Mouse (Mus musculus): ENCODE data around the gene Dennd4b. TPM values are rescaled to one million over a fixed set of nuclear protein-coding genes. Genes with fewer than 3 reads are reported as not detected.

Gene Dennd4b
- total RNA-seq, 2 experiments from 2014 or later: 31.9 to 33.4 TPM

DNA sequence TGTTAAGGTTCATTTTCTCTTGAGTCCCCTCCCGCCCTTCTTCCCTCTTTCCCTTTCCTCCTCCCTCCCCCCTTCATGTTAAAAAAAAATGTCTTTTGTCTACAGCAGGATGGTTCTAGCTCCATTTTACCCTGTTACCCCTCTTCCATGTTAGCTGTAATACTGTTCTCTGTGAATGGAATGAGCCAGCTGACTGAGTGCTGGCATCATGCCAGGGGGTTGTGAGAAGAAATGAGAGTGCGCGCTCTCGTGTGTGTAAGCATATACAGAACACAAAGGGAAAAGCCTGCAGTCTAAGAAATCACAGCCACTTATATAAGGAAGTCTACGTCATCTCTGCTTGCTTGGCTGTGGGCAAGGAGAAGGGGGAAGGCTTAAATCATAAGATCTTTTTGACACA is 58.1 kb downstream of the Dennd4b start:
- peak; percentile 4 for DNase-seq (ENCODE audit: low spot score)
- intact Hi-C loops (cut with DNase I): no loop called here

Small RNA genes within 50 kb of the gene (microRNA-seq; reads per million reads assigned to microRNA genes)
- gene Mir7012: not detected

Other genes starting within 250 kb of the Dennd4b start
- gene 4933434E20Rik, start 213.5 kb upstream of the Dennd4b start, total RNA-seq (2021): 10 to 100 TPM; 71.4 to 79.5 TPM
- 100 to 1,000 TPM; 113 to 123 TPM for gene Ubap2l, start 212.6 kb upstream of the Dennd4b start, total RNA-seq (2021)
- gene Tpm3, start 192.5 kb upstream of the Dennd4b start, total RNA-seq (2021): 10 to 100 TPM; 46.8 to 51.5 TPM
- under 1 TPM; 0.08 TPM for gene Nup210l, start 161.1 kb upstream of the Dennd4b start, total RNA-seq (2021)
- 1,000 to 10,000 TPM in 1 of 2 experiments, 100 to 1,000 TPM in 1; 993 to 1,012 TPM for gene Rps27, start 51.5 kb upstream of the Dennd4b start, total RNA-seq (2021)
- gene Rab13, start 51.5 kb upstream of the Dennd4b start, total RNA-seq (2021): 1 to 10 TPM; 6.0 to 7.9 TPM
- gene Jtb, start 33.6 kb upstream of the Dennd4b start, total RNA-seq (2021): 10 to 100 TPM; 49.0 to 50.7 TPM
- gene Creb3l4, start 21.7 kb upstream of the Dennd4b start, total RNA-seq (2021): not detected
- gene Slc39a1, start 17.0 kb upstream of the Dennd4b start, total RNA-seq (2021): 10 to 100 TPM; 83.7 to 84.3 TPM
- gene Crtc2, start 11.0 kb upstream of the Dennd4b start, total RNA-seq (2021): 10 to 100 TPM; 14.6 to 16.1 TPM
- gene Gatad2b, start 28.0 kb downstream of the Dennd4b start, total RNA-seq (2021): 10 to 100 TPM; 42.8 to 43.6 TPM
- 1 to 10 TPM in 1 of 2 experiments, under 1 TPM in 1; 0.78 to 1.4 TPM for gene Slc27a3, start 124.8 kb downstream of the Dennd4b start, total RNA-seq (2021)
- gene Ints3, start 168.4 kb downstream of the Dennd4b start, total RNA-seq (2021): 10 to 100 TPM; 25.2 to 26.9 TPM
- 10 to 100 TPM; 17.2 to 18.8 TPM for gene Npr1, start 200.7 kb downstream of the Dennd4b start, total RNA-seq (2021)
- 10 to 100 TPM; 31.5 to 33.4 TPM for gene Ilf2, start 210.9 kb downstream of the Dennd4b start, total RNA-seq (2021)
- gene Snapin, start 225.8 kb downstream of the Dennd4b start, total RNA-seq (2021): 10 to 100 TPM; 59.5 to 62.6 TPM
- 100 to 1,000 TPM; 100 to 113 TPM for gene Chtop, start 244.3 kb downstream of the Dennd4b start, total RNA-seq (2021)
- gene S100a1, start 249.2 kb downstream of the Dennd4b start, total RNA-seq (2021): 100 to 1,000 TPM; 777 to 804 TPM
- 10 to 100 TPM; 27.1 to 29.7 TPM for gene S100a13, start 249.2 kb downstream of the Dennd4b start, total RNA-seq (2021)

Measured in heart, postnatal 25 days (tissue).